Mouse (Mus musculus): ENCODE data around the gene Lpgat1.

DNA sequence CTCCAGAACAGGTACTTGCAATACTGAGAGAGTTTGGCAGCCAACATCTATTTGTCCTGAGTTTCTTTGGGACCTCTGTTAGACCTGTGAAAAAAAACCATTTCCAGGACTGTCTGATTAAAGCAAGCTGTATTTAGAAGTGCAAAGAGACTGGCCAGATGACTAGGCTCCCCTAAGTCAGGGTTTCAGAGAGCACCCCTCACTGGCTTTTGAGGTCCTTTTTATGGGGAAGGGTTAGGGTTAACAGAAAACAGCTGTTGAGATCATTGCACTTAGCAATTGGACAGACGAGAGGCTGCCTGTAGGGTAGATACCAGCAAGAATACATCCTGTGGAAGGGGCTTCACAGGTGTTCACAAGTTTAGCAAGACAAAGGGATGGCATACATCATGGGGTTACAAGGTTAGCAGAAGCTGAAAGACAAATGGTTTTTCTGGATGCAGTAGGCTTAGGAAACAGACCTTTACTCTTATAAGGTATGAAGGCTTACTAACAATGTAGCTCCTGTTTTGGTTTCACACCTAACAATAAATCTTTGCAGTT is 19.3 kb upstream of the Lpgat1 start:
- TF ChIP-seq POLR2A (IDR thresholded peaks at IDR 0.05; ENCODE audit: insufficient read length, low read depth) (no peak), E2F4 (IDR thresholded peaks at IDR 0.05; ENCODE audit: insufficient read depth) (no peak)
